Mouse (Mus musculus) hematopoietic stem cell, adult 5-6 weeks (primary cell): ENCODE results near the gene Tmem209. TPM values are rescaled to one million over a fixed set of nuclear protein-coding genes. Genes with fewer than 3 reads are reported as not detected.

Experiments used
- ATAC-seq, 2 experiments: fragments of 125-278 bp in 1 of 2; replicated peaks in 1 of 2; 2 replicates each; pipeline ENCODE4 v1.8.0; 2016 to 2017; ENCODE audit warnings: inconsistent platforms in 2 of 2, mild to moderate bottlenecking in 2 of 2, moderate number of reproducible peaks in 2 of 2, low read depth in 1 of 2, moderate TSS enrichment in 1 of 2; ENCODE audit not compliant: low FRiP score in 2 of 2, poor library complexity in 2 of 2, severe bottlenecking in 2 of 2, insufficient read depth in 1 of 2, low TSS enrichment in 1 of 2
- total RNA-seq: library from RNA; stranded (forward); fragments of 172-1452, 232-1000 nt; gene quantifications from 2 replicates; pipeline ENCODE4 v1.2.3, GENCODE M21; 2017

The Tmem209 gene
- total RNA-seq, 1 experiment from 2014 or later = 56.3 TPM

GRCm38 (mm10) chr6:30432461-30433192 is 77.0 kb downstream of the Tmem209 start:
- ATAC-seq = no peak

Other genes starting within 250 kb of the Tmem209 start
- gene Ube2h, start 205.2 kb downstream of the Tmem209 start, total RNA-seq = 20.3 and 25.7 TPM in 2 replicates
- gene Zc3hc1, start 118.8 kb downstream of the Tmem209 start, total RNA-seq = 29.8 and 54.9 TPM in 2 replicates
- gene Klhdc10, start 107.9 kb downstream of the Tmem209 start, total RNA-seq = 46.0 and 57.0 TPM in 2 replicates
- not detected in 2 replicates for gene Ssmem1, start 66 bp upstream of the Tmem209 start, total RNA-seq
- 0.20 and 1.2 TPM in 2 replicates for gene Cpa2, start 31.8 kb upstream of the Tmem209 start, total RNA-seq
- not detected in 2 replicates for gene Cpa4, start 58.6 kb upstream of the Tmem209 start, total RNA-seq
- gene Cpa5, start 101.2 kb upstream of the Tmem209 start, total RNA-seq = not detected in 2 replicates
- gene Cpa1, start 129.4 kb upstream of the Tmem209 start, total RNA-seq = not detected in 2 replicates
- 11.1 and 16.6 TPM in 2 replicates for gene Cep41, start 184.0 kb upstream of the Tmem209 start, total RNA-seq
- 0.25 and 2.1 TPM in 2 replicates for gene Mest, start 213.8 kb upstream of the Tmem209 start, total RNA-seq